Mouse (Mus musculus): ENCODE data around the gene 3100002H09Rik.

DNA sequence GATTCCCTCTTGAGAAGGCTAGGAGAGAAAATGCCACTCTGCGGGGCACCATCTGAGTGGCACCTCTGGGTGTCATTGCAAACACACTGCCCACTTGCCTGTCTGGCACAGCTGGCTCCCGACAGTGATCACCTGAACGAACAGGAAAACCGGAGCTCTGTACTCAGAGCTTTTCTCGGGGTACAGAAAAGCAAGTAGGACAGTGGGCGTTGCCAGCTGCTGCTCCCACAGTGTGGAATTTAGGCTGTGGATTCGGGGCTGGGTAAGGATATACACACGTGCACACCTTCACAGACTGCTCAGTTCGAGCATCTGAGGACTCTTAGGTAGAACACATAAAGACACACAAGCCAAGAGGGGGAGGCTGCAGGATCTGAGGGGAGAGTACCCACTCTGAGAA is 14.7 kb downstream of the 3100002H09Rik start:
- no peak for TF ChIP-seq CTCF (IDR thresholded peaks at IDR 0.05; ENCODE audit: low read depth, low read length)
- TF ChIP-seq POLR2A (IDR thresholded peaks at IDR 0.05; ENCODE audit: borderline replicate concordance, low read depth, low read length) = no peak

Data from bone marrow macrophage, adult 2 months (primary cell).